8 mouse cellular contexts compared by ENCODE assay signal in genomic region chr11:88086737-88087627, GRCm38 (mm10). TPM values are rescaled to one million over a fixed set of nuclear protein-coding genes. Genes with fewer than 3 reads are reported as not detected.
DNase-seq lines count a peak whose midpoint lies in the region; ATAC-seq lines count a peak whose summit lies in the region.

No protein-coding gene starts in this region.

- peak overlapping the region; percentile 29; the same call in 1 of the 2 replicates for H3K27ac ChIP-seq in heart, embryonic 11.5 days (ENCODE audit: low read depth, low read length)
- peak overlapping the region; percentile 52 for H3K27ac ChIP-seq in kidney, embryonic 14.5 days (ENCODE audit: low read depth, low read length)
- H3K27ac ChIP-seq in limb, embryonic 13.5 days, result peak overlapping the region; percentile 70
- peak overlapping the region; percentile 83 for H3K27ac ChIP-seq in midbrain, embryonic 14.5 days (replicated peaks; ENCODE audit: low read depth, low read length)

- peak; percentile 65 for DNase-seq in 3134 (ENCODE audit: extremely low read depth, insufficient read length, low spot score)
- DNase-seq in brain, embryonic 18.5 days (ENCODE audit: low read depth, low spot score), result peak; percentile 89
- peak; percentile 97 for DNase-seq in midbrain, embryonic 14.5 days
- DNase-seq in spleen, adult 12 weeks (ENCODE audit: low spot score), result peak; percentile 40

- H3K9me3 ChIP-seq in heart, embryonic 11.5 days (replicated peaks; ENCODE audit: control insufficient read depth, low read length), result no peaks in the 10 kb centered on the region
- no peaks in the 10 kb centered on the region for H3K9me3 ChIP-seq in kidney, embryonic 14.5 days (ENCODE audit: control insufficient read depth, low read length)
- no peaks in the 10 kb centered on the region for H3K9me3 ChIP-seq in limb, embryonic 13.5 days
- H3K9me3 ChIP-seq in midbrain, embryonic 14.5 days (ENCODE audit: control insufficient read depth, low read length), result no peaks in the 10 kb centered on the region

- H3K4me3 ChIP-seq in heart, embryonic 11.5 days (ENCODE audit: low read depth, low read length), result peak overlapping the region; percentile 34
- H3K4me3 ChIP-seq in kidney, embryonic 14.5 days (ENCODE audit: low read length), result peak overlapping the region; percentile 25
- H3K4me3 ChIP-seq in limb, embryonic 13.5 days, result peak overlapping the region; percentile 39
- H3K4me3 ChIP-seq in midbrain, embryonic 14.5 days (replicated peaks; ENCODE audit: low read depth, low read length), result peak overlapping the region; percentile 28

- H3K36me3 ChIP-seq in heart, embryonic 11.5 days (ENCODE audit: control insufficient read depth, insufficient read depth, low read length), result 0 out of 2 replicates have a peak, but pooled peaks cover 2% of the 10 kb centered on the region
- H3K36me3 ChIP-seq in kidney, embryonic 14.5 days (ENCODE audit: control insufficient read depth, insufficient read depth, low read length), result peaks cover 23% of the 10 kb centered on the region
- peaks cover 25% of the 10 kb centered on the region for H3K36me3 ChIP-seq in limb, embryonic 13.5 days
- peaks cover 30% of the 10 kb centered on the region for H3K36me3 ChIP-seq in midbrain, embryonic 14.5 days (ENCODE audit: control insufficient read depth, insufficient read depth, low read length)

- peak; percentile 97 for ATAC-seq in erythroblast, adult 5-6 weeks (replicated peaks; ENCODE audit: low FRiP score, poor library complexity, severe bottlenecking)
- ATAC-seq in heart, embryonic 11.5 days (replicated peaks; ENCODE audit: insufficient number of reproducible peaks, low FRiP score, low TSS enrichment), result peak; percentile 93
- peak; percentile 98 for ATAC-seq in kidney, embryonic 14.5 days (ENCODE audit: low FRiP score, low TSS enrichment)
- ATAC-seq in limb, embryonic 13.5 days (ENCODE audit: low FRiP score, low read depth), result peak; percentile 96
- ATAC-seq in midbrain, embryonic 14.5 days (ENCODE audit: low FRiP score, low TSS enrichment), result peak; percentile 97

- no peaks in the 10 kb centered on the region for H3K27me3 ChIP-seq in heart, embryonic 11.5 days (ENCODE audit: control insufficient read depth, insufficient read depth, low read length)
- no peaks in the 10 kb centered on the region for H3K27me3 ChIP-seq in kidney, embryonic 14.5 days (ENCODE audit: control insufficient read depth, insufficient read depth, low read length)
- no peaks in the 10 kb centered on the region for H3K27me3 ChIP-seq in limb, embryonic 13.5 days
- H3K27me3 ChIP-seq in midbrain, embryonic 14.5 days (ENCODE audit: control insufficient read depth, insufficient read depth, low read length), result no peaks in the 10 kb centered on the region

- peak overlapping the region; percentile 73 for H3K4me2 ChIP-seq in heart, embryonic 11.5 days
- H3K4me2 ChIP-seq in kidney, embryonic 14.5 days (replicated peaks; ENCODE audit: low read depth, low read length), result peak overlapping the region; percentile 54
- peak overlapping the region; percentile 69 for H3K4me2 ChIP-seq in limb, embryonic 13.5 days (replicated peaks)
- peak overlapping the region; percentile 64 for H3K4me2 ChIP-seq in midbrain, embryonic 14.5 days (ENCODE audit: low read length)

- H3K4me1 ChIP-seq in heart, embryonic 11.5 days (ENCODE audit: control insufficient read depth, insufficient read depth, low read length), result peaks cover 10% of the 10 kb centered on the region
- H3K4me1 ChIP-seq in kidney, embryonic 14.5 days (ENCODE audit: control insufficient read depth, insufficient read depth, low read length), result peaks cover 4% of the 10 kb centered on the region; the same call in 1 of the 2 replicates
- peaks cover 14% of the 10 kb centered on the region for H3K4me1 ChIP-seq in limb, embryonic 13.5 days
- peaks cover 13% of the 10 kb centered on the region for H3K4me1 ChIP-seq in midbrain, embryonic 14.5 days (ENCODE audit: control insufficient read depth, insufficient read depth, low read length)

- 5% methylated on average over 25 of the region's 25 CpGs for WGBS in heart, embryonic 11.5 days (ENCODE audit: insufficient replicate concordance)
- WGBS in kidney, embryonic 14.5 days, result 8% methylated on average over 25 of the region's 25 CpGs
- 7% methylated on average over 25 of the region's 25 CpGs for WGBS in limb, embryonic 13.5 days
- WGBS in midbrain, embryonic 14.5 days, result 5% methylated on average over 25 of the region's 25 CpGs

- peak overlapping the region; percentile 47; the same call in 1 of the 2 replicates for H3K9ac ChIP-seq in heart, embryonic 11.5 days (ENCODE audit: low read depth, low read length)
- H3K9ac ChIP-seq in kidney, embryonic 14.5 days (ENCODE audit: low read depth, low read length), result peak overlapping the region; percentile 44; the same call in 1 of the 2 replicates
- H3K9ac ChIP-seq in limb, embryonic 13.5 days, result peak overlapping the region; percentile 50
- peak overlapping the region; percentile 46 for H3K9ac ChIP-seq in midbrain, embryonic 14.5 days (replicated peaks; ENCODE audit: low read length)

RNA-seq across cellular contexts. Expression of gene Cuedc1, which starts 10.9 kb away (rescaled TPM):
- total RNA-seq in erythroblast, adult 5-6 weeks (2015; ENCODE audit: low replicate concordance), result 2.7 TPM in 1 of 2 replicates, not detected in the other
- total RNA-seq in erythroblast, adult 5-6 weeks (2017; ENCODE audit: low replicate concordance), result 0.98 TPM in 1 of 2 replicates, not detected in the other
- polyA plus RNA-seq in heart, embryonic 11.5 days (2014; fragmentation: Nextera tagmentation; extraction: Ambion mirVana), result 11.6 and 11.7 TPM in 2 replicates
- 13.2 and 17.0 TPM in 2 replicates for polyA plus RNA-seq in kidney, embryonic 14.5 days (2014; fragmentation: Nextera tagmentation; extraction: Ambion mirVana)
- 37.2 and 37.7 TPM in 2 replicates for polyA plus RNA-seq in limb, embryonic 13.5 days (2015; fragmentation: Nextera tagmentation; extraction: Ambion mirVana)
- 29.6 and 31.1 TPM in 2 replicates for polyA plus RNA-seq in midbrain, embryonic 14.5 days (2014; fragmentation: Nextera tagmentation; extraction: Ambion mirVana)

RNA-seq across cellular contexts. Expression of gene Vezf1, which starts 18.9 kb away (rescaled TPM):
- 15.8 and 23.4 TPM in 2 replicates for total RNA-seq in erythroblast, adult 5-6 weeks (2015; ENCODE audit: low replicate concordance)
- 7.9 and 11.7 TPM in 2 replicates for total RNA-seq in erythroblast, adult 5-6 weeks (2017; ENCODE audit: low replicate concordance)
- polyA plus RNA-seq in heart, embryonic 11.5 days (2014; fragmentation: Nextera tagmentation; extraction: Ambion mirVana), result 24.8 and 26.4 TPM in 2 replicates
- 39.4 and 50.7 TPM in 2 replicates for polyA plus RNA-seq in kidney, embryonic 14.5 days (2014; fragmentation: Nextera tagmentation; extraction: Ambion mirVana)
- 46.8 and 48.9 TPM in 2 replicates for polyA plus RNA-seq in limb, embryonic 13.5 days (2015; fragmentation: Nextera tagmentation; extraction: Ambion mirVana)
- polyA plus RNA-seq in midbrain, embryonic 14.5 days (2014; fragmentation: Nextera tagmentation; extraction: Ambion mirVana), result 58.9 and 69.9 TPM in 2 replicates

RNA-seq across cellular contexts. Expression of gene Srsf1, which starts 39.8 kb away (rescaled TPM):
- 216 and 317 TPM in 2 replicates for total RNA-seq in erythroblast, adult 5-6 weeks (2015; ENCODE audit: low replicate concordance)
- total RNA-seq in erythroblast, adult 5-6 weeks (2017; ENCODE audit: low replicate concordance), result 505 and 650 TPM in 2 replicates
- 205 and 242 TPM in 2 replicates for polyA plus RNA-seq in heart, embryonic 11.5 days (2014; fragmentation: Nextera tagmentation; extraction: Ambion mirVana)
- 273 and 432 TPM in 2 replicates for polyA plus RNA-seq in kidney, embryonic 14.5 days (2014; fragmentation: Nextera tagmentation; extraction: Ambion mirVana)
- 340 and 357 TPM in 2 replicates for polyA plus RNA-seq in limb, embryonic 13.5 days (2015; fragmentation: Nextera tagmentation; extraction: Ambion mirVana)
- 225 and 342 TPM in 2 replicates for polyA plus RNA-seq in midbrain, embryonic 14.5 days (2014; fragmentation: Nextera tagmentation; extraction: Ambion mirVana)

Comparison
In these comparisons a context has a peak if more than half of its experiments do, and no peak if none do; other contexts are left out.
1. Peak in every context shown above with its lines: DNase-seq, ATAC-seq, H3K4me3 ChIP-seq and H3K27ac ChIP-seq.
2. DNase-seq: peak in every context shown above with its lines; median percentile 97 in midbrain, embryonic 14.5 days; 89 in brain, embryonic 18.5 days; 65 in 3134; 40 in spleen, adult 12 weeks.
3. H3K27ac ChIP-seq: peak in every context shown above with its lines; median percentile 83 in midbrain, embryonic 14.5 days; 70 in limb, embryonic 13.5 days; 52 in kidney, embryonic 14.5 days; 29 in heart, embryonic 11.5 days.